Mouse (Mus musculus): ENCODE results near the gene Nt5c3b.
A peak's percentile ranks its signal among the peaks of the same experiment; 100 is the strongest.

Gene Nt5c3b

GRCm38 (mm10) chr11:100441797-100442196 lies at the start of gene Nt5c3b, which contains the start of gene Klhl10:
Gene Nt5c3b, minus strand, starts transcription at chr11:100441808.
Gene Klhl10, plus strand, starts transcription at chr11:100441917.
- no peak for DNase-seq (ENCODE audit: low read depth, low spot score)

DNA sequence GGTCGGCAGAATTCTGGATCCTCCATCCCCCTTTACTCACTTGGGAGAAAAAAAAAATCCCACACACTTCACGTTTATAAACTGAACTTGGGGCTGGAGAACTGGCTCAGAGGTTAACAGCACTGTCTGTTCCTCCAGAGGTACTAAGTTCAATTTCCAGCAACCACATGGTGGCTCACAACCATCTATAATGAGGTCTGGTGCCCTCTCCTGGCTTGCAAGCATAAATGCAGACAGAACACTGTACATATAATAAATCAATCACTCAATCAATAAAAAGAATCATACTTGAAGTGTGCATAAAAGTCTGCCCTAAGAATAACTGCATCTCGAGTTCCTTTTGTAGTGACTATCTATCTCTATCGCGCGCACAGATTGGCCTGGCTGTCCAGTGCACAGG lies 49.3 kb upstream of the Nt5c3b start:
- DNase-seq (ENCODE audit: low read depth, low spot score): peak; percentile 31

- DNase-seq (ENCODE audit: low read depth, low spot score): peak; percentile 79
Observed at GRCm38 (mm10) chr11:100485801-100486538, 44.4 kb upstream of the Nt5c3b start.

GRCm38 (mm10) chr11:100484461-100484860 lies 42.9 kb upstream of the Nt5c3b start:
- DNase-seq (ENCODE audit: low read depth, low spot score): no peak

GRCm38 (mm10) chr11:100479152-100479551 lies 37.5 kb upstream of the Nt5c3b start:
- no peak for DNase-seq (ENCODE audit: low read depth, low spot score)

DNA sequence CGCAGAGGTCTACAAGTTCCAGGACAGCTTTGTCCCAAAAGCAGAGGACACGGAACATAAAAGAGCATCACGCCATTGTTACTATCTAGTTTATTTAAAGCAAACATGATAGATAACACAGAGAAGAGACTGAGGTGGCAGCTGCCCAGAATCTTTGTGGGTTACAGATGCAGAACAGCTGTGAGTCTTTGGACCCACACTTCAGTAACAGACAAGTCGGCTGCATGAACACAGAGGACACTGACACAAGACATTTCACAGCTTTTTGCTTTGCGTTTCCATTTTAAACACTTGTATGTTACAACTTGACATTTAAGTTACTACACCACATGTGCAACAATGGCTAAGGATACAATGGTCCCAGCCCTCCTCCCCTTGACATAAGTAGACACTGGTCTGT lies 34.7 kb upstream of the Nt5c3b start:
- no peak for DNase-seq (ENCODE audit: low read depth, low spot score)

DNA sequence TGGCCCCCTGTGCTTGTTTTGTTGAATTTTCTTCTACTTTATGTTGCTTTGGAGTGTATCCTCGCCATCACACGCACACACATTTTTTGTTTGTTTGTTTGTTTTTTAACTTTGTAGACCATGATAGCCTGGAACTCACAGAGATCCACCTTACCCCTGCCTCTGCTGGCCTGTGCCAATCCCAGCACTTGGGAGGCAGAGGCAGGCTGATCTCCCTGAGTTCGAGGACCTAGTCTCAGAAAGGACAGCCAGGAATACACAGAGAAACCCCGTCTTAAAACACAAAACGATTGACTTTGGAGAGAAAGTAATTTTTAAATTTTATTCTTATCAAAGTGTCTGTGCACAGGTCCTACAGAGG lies 31.3 kb upstream of the Nt5c3b start:
- no peak for DNase-seq (ENCODE audit: low read depth, low spot score)

DNA sequence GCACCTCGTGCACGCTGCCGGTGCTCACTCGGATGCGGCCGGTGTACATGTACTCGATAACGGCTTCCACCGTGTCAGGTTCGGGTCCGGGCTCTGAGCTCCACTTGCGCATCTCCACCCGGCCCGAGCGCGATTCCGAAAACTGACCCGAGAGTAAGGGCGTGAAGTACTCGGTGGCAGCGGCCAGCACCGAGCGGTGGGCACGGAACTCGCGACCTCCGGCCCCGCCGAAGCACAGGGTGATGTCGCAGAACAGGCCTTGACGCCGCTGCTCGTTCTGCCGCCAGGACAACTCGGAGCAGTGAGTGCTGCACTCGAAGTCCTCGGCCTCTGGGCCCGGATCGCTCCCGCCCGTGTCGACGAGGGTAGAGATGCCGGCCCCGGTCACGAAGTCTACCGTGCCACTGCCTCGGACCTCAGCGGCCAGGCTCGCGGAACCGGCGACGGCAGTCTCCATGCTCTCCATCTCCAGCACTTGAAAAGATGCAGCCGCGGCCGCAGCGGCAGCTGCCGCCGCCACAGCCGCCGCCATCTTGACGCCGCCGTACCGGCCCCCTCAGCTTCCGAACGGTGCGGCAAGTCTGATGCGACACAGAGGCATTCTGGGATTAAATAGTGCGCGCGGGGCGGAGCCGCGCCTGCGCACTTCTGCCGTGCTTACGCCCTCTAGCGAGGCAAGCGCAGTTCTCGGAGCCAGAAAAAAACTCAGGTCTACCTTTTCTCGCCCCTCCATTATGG lies 30.8 kb upstream of the Nt5c3b start, which contains the start of gene Klhl11:
Klhl11 (minus strand) TSS at position 545 of the 738 bp plus-strand sequence.
- peak; percentile 95 for DNase-seq (ENCODE audit: low read depth, low spot score)

DNA sequence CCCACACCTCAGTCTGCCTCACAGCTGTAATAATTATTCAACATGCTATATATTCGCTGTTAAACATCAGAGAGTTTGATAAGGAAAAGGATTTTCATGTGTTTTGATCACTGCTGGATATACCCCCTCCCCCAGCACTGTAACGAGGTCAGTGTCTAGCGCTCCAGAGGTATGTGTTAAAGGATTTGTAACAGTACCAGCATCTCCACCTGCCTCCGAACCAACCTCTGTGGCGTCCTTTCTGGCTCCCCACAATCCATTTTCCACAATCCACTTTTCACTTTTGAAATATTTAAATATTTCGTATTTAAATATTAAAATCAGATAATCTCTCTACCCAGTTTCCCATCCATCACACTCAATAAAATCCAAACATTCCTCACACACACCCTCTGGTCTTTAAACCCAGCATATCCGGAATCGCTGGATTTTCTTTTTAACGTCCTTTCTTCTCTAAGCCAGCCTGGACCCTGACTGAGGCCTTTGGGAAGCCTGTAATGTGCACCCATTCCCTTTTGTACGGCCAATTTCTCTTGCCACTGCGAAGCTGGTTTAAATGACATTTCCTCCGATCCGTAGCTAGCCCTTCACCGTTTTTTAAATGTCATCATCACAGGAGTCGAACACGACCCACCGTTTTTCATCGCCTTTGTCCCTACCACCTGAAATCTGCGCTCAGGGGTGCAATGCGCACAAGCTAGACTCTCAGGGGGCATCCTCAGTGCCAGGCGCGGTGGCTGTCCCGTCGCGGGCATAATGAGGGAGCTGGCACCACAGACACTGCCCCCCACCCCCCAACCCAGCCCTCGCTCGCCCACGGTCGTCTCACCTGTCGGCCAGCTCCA lies 30.0 kb upstream of the Nt5c3b start:
- DNase-seq (ENCODE audit: low read depth, low spot score): peak; percentile 29

DNA sequence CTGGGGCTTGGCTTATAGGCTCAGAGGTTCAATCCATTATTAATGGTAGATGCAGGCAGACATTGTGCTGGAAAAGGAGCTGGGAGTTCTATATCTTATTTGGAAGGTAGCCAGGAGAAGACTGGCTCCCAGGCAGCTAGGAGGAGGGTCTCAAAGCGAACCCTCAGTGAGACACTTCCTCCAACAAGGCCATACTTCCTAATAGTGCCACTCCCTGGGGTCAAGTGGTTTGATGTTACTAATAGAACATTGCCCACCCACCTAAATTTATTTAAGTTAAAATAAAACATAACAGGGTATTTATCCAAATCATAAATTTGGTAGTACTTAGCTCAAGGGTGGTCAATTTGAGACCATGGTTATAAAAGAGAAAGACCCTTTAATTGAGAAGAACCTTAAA lies 24.2 kb upstream of the Nt5c3b start:
- DNase-seq (ENCODE audit: low read depth, low spot score): no peak

DNA sequence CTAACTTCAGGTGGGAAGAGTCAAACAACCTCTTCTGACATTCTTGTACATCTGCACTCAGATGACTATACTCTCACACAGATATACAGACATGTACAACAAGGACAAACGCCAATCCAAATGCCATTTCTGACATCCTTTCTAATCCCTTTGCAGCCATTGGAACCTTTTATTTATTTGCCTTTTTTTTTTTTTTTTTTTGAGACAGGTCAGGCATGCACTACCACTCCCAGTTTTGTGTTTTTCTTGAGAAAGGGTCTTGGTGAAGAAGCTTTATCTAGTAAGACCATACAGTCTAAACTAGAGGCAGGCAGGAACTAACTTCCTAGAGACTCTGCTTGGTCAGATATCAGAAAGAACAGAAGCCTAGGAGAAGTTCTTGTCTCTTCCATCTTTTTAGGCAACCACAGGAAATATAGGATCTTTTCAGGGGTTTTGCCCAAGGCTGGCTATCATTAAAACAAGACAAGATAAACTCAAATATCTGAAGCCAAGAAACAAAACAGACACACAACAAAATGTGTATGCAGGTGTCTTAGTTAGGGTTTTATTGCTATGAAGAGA lies 23.7 kb upstream of the Nt5c3b start:
- DNase-seq (ENCODE audit: low read depth, low spot score): no peak

DNA sequence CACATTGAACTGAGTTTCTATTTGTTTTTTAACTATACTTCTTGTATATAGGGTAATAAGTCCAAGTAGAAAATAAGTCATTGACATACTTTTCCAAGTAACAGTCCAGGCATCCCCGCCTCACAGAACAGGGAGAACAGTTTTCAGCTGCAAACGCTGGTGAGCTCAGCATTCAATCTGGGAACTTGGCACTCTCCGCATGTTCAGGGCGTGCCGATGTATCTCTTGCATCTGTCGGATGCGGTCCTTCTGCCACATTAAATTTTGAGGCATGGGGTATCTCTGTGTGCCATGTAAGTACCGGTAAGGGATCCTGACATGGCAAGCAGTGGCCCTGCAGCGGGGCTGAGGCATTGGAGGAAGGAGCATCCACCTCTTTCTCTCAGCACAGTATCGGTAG lies 21.1 kb upstream of the Nt5c3b start:
- peak; percentile 71 for DNase-seq (ENCODE audit: low read depth, low spot score)

GRCm38 (mm10) chr11:100457711-100458110 lies 16.1 kb upstream of the Nt5c3b start:
- DNase-seq (ENCODE audit: low read depth, low spot score): no peak

GRCm38 (mm10) chr11:100457247-100457646 lies 15.6 kb upstream of the Nt5c3b start:
- DNase-seq (ENCODE audit: low read depth, low spot score): no peak

- no peak for DNase-seq (ENCODE audit: low read depth, low spot score)
Observed at GRCm38 (mm10) chr11:100442625-100443024, 1.0 kb upstream of the Nt5c3b start.

DNA sequence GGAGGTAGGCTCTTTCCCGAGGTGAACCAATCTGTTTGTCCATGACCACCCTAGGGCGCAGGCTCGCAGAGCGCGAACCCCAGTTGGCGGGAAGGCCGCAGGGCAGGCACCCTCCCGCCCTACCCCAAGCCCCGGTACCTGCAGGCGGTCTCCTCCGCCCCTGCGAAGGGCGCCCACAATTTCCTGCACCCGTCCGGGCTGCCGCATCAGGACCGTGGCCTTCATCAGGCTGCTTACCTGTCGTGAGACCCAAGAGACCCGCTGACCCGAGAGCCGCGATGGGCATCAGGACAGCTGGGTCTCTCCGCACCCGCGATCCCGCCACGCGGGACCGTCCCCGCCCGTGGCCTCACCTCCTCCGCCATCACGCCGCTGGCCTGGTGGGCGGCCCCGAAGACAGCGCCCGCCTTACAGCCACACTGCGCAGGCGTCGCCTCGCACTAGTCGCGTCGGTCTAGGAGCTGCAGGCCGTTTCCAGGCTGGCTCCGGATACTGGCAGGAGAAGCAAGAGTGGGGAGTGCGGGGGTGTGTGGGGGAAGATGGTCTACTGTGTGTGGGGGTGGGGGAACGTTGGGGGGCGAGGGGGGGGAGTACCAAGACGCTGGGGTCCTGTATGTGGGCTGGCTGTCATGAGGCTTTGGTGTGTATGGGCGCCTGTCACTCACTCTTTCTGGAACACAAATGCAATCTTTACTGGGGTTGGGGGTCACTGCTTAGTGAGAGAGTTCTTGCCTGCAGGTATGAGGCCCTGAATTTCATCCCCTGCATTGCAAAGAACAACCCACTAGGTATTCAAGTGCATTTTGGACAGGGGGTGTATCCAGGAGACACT lies 701 bp downstream of the Nt5c3b start:
- DNase-seq (ENCODE audit: low read depth, low spot score): peak; percentile 92

- no peak for DNase-seq (ENCODE audit: low read depth, low spot score)
Observed at GRCm38 (mm10) chr11:100437901-100438300, 3.7 kb downstream of the Nt5c3b start.

- DNase-seq (ENCODE audit: low read depth, low spot score): no peak
Observed at GRCm38 (mm10) chr11:100435678-100436246, 5.8 kb downstream of the Nt5c3b start.

- DNase-seq (ENCODE audit: low read depth, low spot score): no peak
Observed at GRCm38 (mm10) chr11:100432002-100432401, 9.6 kb downstream of the Nt5c3b start.

DNA sequence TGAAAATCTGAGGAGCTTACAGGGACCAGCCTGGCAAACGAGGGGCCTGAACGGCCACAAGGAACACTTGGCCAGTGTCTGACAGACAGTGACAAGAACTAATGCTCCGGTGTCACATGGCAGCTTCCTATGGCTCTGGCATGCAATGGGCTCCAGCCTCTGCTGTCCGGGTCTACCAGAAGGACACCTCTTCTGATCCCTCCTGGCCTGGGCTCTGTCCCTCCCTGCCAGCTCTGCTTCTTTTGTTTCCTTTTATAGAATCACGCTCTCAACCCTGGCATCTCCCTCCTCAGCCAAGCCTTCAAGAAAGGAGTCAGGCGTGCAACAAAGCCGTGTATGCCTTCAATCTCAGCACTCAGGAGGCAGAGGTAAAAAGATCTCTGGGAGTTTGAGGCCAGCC lies 11.6 kb downstream of the Nt5c3b start:
- no peak for DNase-seq (ENCODE audit: low read depth, low spot score)
